Mouse (Mus musculus): ENCODE results near the gene Aaed1. TPM values are rescaled to one million over a fixed set of nuclear protein-coding genes. Genes with fewer than 3 reads are reported as not detected.

Gene Aaed1
- 10 to 100 TPM; 36.5 to 41.9 TPM for total RNA-seq (2021)
- long read RNA-seq, experiment 1, transcript Aaed1-207 (6 exons, 3,011 nt) = major isoform, 24 of 39 reads
- long read RNA-seq, experiment 1, partial matches to known transcripts = 3 of 39 reads
- long read RNA-seq, experiment 1, other reads (novel, unspliced or antisense) = 6 of 39 reads
- long read RNA-seq, experiment 2, transcript Aaed1-202 (5 exons, 2,858 nt) = minor isoform, 6 of 38 reads
- long read RNA-seq, experiment 2, transcript Aaed1-207 (6 exons, 3,011 nt) = major isoform, 20 of 38 reads
- long read RNA-seq, experiment 2, partial matches to known transcripts = 4 of 38 reads
- long read RNA-seq, experiment 2, other reads (novel, unspliced or antisense) = 4 of 38 reads

DNA sequence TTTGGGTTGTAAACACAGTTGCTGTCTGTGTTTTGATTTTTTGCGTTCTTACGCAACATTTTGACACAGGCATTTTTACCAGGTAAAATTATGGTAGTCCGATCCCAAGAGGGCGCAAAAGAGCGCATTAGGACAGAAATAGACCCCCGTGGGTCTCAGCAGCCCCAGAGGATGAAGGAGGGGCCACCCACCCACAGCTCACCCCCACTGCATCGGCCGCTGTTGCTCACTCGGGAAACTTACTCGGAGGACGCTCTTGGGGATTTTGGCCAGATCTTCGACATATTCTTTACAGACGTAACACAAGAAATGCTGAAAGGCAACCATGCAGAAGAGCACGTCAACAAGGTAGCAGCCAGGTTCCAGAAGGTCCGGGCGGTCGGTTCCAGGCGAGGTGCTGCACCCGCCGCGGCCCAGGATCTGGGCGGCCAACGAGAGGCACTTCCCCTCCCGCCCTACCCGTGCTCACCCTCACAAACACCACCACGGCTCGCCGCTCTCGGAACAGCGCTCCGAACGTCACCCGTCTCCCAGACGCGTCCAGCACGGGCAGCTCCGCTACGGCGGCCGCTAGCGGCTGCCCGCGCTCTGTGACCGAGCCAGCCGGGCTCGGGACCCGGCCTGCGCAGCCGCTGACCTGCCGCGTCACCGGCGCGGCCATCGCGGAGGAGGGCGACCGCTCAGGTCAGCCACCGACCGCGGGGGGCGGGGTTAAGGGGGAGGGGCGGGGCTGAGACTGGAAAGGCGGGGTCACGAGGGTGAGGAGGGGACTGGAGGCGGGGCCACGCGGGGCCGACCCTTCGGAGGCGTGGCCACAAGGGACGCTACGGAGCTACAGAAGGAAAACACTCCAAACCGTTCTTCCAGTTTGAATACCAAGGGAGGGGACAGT, at the start of gene Aaed1:
Gene Aaed1, minus strand, starts transcription at position 687 of the 892 bp plus-strand sequence.
- peak; percentile 91 to 92 for DNase-seq (ENCODE audit: low spot score in 2 of 2)

DNA sequence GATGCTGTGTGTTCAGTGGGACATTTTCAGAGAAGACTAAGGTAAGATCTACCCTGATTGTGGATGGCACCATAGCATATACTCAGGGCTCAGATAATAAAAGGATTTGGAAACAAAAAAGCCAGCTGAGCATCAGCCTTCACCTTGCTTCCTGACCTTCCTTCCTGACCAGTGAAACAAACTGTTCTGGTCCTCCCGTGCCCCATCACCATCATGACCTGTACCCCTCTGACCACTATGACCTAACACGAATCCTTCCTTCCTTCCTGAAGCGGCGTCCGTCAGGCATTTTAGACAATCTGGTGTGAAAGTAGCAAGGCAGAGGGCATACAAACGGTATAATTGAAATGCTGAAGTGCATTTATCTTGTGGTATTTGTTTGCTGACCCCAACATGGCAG, 49.6 kb upstream of the Aaed1 start:
- DNase-seq (ENCODE audit: low spot score in 2 of 2) = no peak

DNA sequence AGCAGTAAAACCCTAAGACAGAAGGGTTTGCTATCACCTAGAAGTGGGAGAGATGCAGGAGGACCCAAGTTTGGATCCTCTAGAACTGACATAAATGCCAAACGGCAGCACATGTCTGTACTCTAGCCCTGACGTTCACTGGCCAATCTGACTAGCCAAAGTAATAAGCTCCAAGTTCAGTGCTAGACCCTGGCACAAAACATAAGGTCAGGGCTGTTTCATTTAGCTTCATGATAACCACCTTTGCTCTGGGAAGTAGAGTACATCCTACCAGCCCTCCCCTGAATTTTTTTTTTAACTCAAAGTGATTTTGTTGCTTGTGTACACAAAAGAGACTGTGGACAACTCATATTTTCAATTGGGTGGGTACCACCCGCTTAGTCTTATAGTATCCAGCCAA, 48.5 kb upstream of the Aaed1 start:
- DNase-seq (ENCODE audit: low spot score in 2 of 2) = no peak

DNA sequence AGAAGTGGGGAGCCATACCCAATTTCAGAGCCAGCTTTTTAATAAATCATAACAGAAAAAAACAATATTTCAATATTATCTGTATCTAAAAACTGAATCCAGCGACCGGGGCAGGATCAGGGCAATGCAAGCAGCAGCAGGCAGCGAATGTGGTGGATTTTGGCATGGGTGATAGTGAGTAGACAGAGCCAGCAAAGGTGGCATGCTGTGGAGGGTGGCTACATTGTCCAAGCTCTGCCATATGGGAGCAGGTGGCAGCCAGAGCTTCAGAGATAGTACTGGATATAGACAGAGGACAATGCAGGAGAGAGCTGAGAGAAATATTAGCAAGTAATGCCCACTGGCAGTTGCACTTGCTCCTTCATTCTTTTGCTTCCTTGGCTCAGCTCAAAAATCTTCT, 47.2 kb upstream of the Aaed1 start:
- no peak for DNase-seq (ENCODE audit: low spot score in 2 of 2)

DNA sequence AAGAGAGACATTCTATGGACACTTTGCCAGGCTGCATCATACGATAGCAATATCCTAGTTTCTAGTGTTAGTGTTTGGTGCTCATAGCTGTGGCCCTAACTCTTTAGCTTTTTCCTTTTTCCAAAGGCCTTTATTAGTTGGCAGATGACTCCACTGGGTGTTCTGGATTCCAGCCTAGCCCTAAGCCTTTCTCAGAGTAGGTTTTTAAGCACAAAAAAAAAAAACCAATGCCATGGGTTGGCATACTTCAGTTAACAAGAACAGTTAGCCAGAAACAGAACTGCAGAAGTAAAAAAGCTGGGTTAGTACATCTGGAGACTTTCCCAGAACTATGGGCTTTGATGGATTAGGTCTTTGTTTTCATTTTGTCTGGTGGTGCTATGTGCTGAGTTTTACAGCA, 46.0 kb upstream of the Aaed1 start:
- DNase-seq (ENCODE audit: low spot score in 2 of 2) = no peak

DNA sequence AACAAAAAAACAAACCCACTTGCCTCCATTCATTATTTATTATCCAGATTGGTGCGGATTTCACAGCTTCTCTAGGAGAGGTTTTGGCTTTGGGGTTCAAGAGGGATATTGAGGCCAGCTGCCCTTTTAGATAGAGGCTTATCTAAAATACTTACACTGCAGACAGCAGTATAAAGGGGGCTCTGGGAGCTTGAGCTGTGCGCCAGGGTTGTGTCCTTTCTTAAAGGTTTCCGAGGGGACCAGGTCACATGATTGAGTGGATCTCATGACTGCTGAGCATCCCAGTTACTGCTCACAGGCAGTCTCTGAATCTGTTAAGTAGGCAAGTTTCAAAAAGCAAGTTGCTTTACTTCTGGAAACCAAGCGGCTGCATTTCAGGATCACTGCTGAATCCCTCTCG, 44.9 kb upstream of the Aaed1 start:
- DNase-seq (ENCODE audit: low spot score in 2 of 2) = no peak

DNA sequence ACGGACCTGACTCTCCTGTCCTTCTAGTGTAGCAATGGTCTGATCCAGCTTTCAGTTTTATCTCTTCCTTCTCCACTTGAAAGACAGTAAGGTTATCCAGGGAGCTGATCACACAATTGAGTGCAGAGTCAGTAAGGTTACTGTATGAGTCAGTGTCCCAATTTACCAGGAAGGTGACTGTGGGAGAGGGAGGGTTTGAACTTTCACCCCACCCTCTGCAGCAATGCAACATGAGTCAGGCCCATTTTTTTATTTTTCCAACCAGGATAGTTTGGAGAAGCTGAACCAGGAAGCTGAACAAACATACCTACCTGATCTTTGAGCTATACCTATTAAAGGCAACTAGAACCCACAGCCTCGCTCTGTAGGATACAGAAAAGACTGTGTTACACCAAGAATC, 37.0 kb upstream of the Aaed1 start:
- DNase-seq (ENCODE audit: low spot score in 2 of 2) = no peak

DNA sequence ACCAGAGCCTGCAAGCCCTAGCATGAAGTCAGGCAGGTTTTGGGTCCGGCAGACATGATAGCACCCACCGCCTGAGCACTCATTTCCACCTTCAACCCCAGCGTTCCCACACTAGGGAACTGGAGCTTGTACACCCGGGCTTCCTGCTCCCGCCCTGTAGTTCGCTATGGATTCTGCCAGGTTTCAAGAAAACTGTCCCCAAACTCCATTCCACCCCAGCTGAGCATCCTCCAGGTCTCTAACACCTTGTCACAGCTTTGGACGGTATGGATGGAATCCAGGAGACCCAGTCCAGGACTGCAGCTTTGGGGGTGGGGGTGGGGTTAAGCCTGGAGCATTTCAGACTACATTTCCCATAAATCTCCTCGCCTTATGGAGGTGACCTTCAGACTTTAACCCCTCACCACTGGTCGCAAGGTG, 31.6 kb upstream of the Aaed1 start:
- no peak for DNase-seq (ENCODE audit: low spot score in 2 of 2)

DNA sequence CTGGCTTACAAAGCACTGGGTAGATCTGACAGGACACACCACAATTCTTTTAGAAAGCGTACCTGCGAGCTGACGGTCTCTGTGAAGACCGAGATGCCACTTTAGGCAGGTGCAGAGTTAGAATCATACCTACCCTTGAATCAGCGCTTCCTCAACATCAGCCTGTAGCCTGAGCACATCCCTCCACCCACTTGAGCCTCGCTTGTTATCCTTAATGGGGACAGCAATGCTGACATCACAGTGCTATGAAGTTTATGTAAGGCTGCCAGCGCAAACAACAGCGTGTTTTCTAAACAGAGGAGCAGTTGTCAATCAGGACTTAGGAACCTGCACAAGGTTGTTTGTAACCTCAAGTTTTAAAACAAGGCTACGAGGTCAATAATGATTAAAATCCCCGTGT, 31.1 kb upstream of the Aaed1 start:
- no peak for DNase-seq (ENCODE audit: low spot score in 2 of 2)

DNA sequence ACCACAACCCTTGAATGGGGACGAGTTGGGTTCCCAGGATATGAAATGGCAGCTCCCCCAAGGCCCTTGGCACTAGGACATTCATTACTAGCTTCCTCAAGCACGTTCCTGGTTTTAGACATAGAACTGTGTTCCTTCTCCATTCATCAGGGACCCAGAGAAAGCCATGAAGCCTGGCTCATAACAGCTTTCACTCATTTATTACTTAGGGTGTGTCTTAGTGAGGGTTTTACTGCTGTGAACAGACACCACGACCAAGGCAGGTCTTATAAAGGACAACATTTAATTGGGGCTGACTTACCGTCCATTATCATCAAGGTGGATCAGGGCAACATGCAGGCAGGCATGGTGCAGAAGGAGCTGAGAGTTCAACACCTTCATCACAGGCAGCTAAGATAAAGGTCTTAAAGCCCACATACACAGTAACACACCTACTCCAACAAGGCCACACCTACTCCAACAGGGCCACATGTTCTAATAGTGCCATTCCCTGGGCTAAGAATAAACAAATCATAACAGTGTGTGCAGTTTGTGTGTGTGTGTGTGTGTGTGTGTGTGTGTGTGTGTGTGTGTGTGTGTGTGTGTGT, 23.1 kb upstream of the Aaed1 start:
- no peak for DNase-seq (ENCODE audit: low spot score in 2 of 2)

DNA sequence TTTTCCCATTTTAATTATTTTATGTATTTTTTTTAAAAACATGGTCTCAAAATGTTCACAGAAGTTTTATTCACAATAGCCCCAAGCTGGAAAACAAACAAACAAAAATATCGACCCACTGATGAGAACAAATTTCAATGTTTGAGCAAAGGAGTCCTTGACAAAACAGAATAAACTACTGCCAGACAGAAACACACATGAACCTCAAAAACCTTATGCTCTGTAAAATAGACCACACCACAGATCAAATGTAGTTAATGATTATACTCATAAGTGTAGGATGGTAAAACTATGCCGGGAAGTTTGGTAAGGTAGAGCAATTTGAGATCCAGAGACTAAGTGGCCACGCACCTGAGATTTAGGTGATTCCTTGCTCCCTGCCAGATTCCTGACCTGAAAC, 20.6 kb upstream of the Aaed1 start:
- no peak for DNase-seq (ENCODE audit: low spot score in 2 of 2)

DNA sequence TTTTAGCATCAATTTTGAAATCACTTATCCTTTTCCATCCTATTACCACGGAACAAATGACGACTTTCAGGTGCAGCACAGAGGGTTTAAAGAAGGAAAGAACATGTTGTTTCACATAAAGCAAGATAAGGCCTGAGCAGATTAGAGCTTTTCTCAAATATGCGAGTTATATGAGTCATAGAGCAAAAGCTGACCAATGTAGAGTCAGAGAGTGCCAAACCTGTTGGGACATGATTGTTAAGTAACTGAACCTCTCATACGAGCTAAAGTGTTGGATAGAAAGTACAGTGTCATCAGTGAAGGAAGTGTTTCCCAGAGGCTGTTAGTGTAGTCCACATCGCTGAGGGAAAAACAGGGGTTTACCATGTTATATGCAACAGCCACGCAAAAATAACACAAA, 19.8 kb upstream of the Aaed1 start:
- no peak for DNase-seq (ENCODE audit: low spot score in 2 of 2)

DNA sequence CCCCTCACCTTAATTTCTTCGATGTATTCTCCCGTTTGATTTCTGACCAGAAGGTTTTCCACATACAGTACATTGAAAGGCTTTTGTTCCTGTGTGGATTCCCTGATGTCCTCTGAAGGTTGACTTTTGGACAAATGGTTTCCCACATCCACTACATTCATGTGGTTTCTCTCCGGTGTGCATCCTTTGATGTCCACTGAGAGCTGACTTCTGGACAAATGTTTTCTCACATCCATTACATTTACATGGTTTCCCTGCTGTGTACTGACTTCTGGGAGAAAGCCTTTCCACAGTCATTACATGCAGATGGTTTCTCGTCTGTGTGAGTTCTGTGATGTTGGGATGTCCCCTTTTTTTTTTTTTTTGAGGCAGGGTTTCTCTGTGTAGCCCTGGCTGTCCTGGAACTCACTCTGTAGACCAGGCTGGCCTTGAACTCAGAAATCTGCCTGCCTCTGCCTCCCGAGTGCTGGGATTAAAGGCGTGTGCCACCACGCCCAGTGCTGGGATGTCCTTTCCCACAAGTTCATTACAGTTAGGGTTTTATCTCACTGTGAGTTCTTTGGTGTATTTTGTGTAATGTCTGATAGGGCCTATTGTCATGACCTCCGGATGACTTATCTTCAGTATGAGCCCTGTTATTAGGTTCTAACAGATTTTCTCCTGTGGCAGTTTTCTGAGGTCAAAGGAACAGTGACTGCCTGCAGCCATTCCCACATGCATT, 10.2 kb upstream of the Aaed1 start:
- no peak for DNase-seq (ENCODE audit: low spot score in 2 of 2)

DNA sequence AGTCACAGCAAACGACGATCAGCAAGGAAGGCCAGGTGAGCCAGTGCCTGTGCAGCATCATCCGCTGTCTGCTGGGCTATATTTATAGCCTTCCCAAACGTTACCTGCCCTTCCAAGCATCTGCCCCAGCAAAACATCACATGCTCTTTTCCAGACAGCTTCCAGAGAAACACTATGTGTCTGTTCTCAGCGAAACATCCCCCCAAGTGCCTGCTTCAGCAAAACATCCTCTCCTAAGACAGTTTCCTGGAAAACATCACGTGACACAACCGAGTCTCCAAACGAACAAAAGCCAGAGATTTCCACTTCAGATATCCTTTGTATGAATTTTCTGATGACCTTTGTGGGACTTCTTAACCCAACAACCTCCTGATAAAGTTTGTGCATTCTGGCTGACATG, 7.8 kb upstream of the Aaed1 start:
- no peak for DNase-seq (ENCODE audit: low spot score in 2 of 2)

DNA sequence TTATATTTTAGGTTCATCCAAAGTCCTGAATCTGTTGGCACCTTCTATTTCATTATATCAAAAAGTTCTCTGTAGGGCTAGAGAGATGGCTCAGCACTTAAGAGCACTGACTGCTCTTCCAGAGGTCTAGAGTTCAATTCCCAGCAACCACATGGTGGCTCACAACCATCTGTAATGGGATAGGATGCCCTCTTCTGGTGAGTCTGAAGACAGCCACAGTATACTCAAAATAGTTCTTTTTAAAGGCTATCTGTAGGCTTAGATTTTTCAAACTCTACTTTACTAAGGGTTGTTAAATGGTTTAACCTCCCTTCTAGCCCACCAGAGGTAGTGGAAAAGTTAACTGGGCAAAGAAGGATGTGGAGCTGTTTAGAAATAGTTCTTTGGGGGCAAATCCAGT, 7.3 kb upstream of the Aaed1 start:
- no peak for DNase-seq (ENCODE audit: low spot score in 2 of 2)

DNA sequence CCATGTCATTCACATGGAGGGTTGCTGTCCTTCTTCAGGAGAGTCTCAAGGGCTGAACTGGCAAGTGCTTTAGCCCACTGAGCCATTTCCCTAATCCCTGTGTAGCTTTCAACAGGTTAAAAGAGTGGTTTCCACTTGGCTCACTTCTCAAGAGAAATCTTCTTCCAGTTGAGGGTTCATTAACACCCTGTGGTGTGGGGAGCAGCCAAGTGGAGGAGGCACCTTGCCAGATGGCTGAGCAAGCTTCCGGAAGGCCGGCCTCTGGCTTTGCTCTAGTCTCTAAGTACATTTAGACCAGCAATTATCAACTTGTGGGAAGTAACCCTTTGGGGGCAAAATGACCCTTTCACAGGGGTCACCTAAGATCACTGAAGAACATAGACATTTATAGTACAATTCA, 5.8 kb upstream of the Aaed1 start:
- DNase-seq (ENCODE audit: low spot score in 2 of 2) = peak in 1 of 2 experiments; percentile 22

DNA sequence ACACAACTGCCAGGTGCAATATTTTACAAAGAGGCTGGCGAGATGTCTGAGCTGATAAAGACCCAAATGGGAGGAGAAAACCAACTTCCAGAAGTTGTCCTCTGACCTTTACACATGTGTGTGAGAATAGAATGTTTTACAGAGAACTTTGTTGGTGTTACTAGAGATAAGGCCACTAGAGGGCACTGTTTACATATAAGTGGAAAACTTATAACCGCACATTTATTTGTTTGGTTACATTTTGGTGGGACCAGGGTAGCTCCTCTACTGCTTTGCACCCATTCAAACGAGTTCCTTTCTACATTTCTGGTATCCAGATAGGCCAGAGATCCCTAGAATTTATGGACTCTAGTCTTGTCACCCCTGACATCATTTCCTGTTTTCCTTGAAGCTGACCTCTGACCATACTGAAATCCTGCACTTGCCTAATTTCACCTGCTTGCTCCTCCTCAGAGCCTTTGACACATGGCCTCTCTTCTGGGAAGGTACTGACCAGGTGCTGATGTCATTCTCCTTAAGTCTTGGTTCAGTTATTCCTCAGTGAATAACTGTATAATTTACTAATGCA, 3.1 kb upstream of the Aaed1 start:
- DNase-seq (ENCODE audit: low spot score in 2 of 2) = no peak

DNA sequence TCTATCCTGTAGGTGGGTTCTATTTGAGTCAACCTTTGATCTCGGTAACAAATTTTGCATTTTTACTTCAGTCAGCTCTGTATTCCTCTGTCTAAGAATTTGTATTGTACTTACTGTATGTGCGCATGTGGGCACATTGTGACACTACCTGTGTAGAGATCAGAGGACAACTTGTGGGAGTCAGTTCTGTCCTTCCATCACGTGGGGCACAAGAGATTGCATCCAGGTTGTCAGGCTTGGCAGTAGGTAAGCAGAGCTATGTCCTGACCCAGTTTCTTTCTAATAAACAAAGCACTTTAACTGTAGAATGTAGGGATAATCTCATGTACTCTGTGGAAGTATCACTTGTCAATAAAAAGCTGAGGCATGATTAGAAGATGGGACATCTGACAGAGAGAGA, 1.5 kb upstream of the Aaed1 start:
- no peak for DNase-seq (ENCODE audit: low spot score in 2 of 2)

DNA sequence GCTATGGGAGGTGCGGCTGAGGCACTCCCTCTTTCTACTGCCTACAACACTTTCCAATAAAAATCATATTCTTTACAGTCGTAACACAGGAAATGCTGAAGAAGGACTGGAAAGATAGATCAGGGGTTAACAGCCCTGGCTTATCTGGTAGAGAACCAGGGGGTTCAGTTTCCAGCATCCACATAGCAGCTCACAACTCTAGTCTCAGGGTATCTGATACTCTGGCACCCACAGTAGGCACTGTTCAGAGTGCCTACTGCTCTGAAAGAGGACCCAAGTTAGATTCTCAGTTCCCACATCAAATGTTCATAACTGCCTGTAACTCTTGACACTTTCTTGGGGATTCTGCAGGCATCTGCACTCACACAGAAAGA, 393 bp upstream of the Aaed1 start:
- DNase-seq (ENCODE audit: low spot score in 2 of 2) = no peak

DNA sequence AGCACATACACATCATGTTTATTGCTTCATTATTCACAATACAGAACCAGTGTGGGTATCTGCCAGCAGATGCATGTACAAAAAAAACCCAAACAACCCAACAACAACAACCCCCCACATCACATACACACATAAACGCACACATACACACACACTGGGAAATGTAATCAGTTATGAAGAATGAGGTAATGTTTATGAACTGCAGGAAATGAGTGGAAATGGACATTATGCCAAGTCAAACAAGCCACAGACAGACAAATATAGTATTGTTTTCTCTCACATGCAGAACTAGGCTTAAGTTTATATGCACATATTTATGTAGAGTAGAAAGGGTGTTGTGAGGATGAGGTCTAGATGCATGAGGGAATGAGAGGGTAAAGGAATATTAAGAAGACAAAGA, 1.2 kb downstream of the Aaed1 start:
- DNase-seq (ENCODE audit: low spot score in 2 of 2) = no peak

DNA sequence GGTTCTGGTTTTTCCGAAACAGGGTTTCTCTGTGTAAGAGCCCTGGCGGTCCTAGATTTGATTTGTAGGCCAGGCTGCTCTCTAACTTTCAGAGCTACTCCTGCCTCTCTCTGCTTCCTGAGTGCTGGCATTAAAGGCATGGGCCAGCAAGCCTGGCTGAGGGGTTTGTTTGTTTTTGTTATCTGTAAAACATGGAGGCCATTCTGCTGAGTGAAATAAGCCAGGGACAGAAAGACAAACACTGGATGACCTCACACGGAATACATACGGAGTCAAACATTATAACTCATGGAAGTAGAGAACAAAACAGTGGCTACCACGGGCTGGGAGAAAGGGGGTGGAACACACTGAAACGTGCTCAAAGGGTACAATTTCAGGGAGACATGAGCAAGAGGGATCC, 1.9 kb downstream of the Aaed1 start:
- DNase-seq (ENCODE audit: low spot score in 2 of 2) = no peak

All from gastrocnemius, postnatal 4 days (tissue).